Mouse (Mus musculus) MEL (cell line): ENCODE data around the gene Osbpl10.

ENCODE experiments used
- CTCF ChIP-seq, 3 experiments: IDR thresholded peaks in 2 of 3; conservative IDR thresholded peaks in 1 of 3; 2 replicates each; pipeline ENCODE4 v1.5.1; 2011 to 2012; ENCODE audit warnings: low read length in 3 of 3, low read depth in 2 of 3, mild to moderate bottlenecking in 2 of 3, improper control_type of control experiment in 1 of 3, inconsistent platforms in 1 of 3, mixed read lengths in 1 of 3, moderate library complexity in 1 of 3; ENCODE audit not compliant: control insufficient read depth in 1 of 3, insufficient read depth in 1 of 3, poor library complexity in 1 of 3, severe bottlenecking in 1 of 3
- HCFC1 ChIP-seq: IDR thresholded peaks from 2 replicates; pipeline ENCODE4 v1.6.1; 2012; ENCODE audit warnings: low read depth, mild to moderate bottlenecking, inconsistent platforms, low read length, improper control_type of control experiment, moderate library complexity
- NRF1 ChIP-seq: IDR thresholded peaks from 2 replicates; pipeline ENCODE4 v1.6.1; 2014; ENCODE audit warnings: low read depth, mild to moderate bottlenecking, inconsistent platforms, low read length, improper control_type of control experiment, moderate library complexity; ENCODE audit not compliant: poor library complexity, insufficient read depth, severe bottlenecking
- POLR2A ChIP-seq, 2 experiments: IDR thresholded peaks; 2 replicates each; pipeline ENCODE4 v1.6.1; 2011 to 2012; ENCODE audit warnings: low read length in 2 of 2, mild to moderate bottlenecking in 2 of 2, control low read depth in 1 of 2, improper control_type of control experiment in 1 of 2, low read depth in 1 of 2, moderate library complexity in 1 of 2; ENCODE audit not compliant: control insufficient read depth in 1 of 2, insufficient read depth in 1 of 2, poor library complexity in 1 of 2
- RCOR1 ChIP-seq: IDR thresholded peaks from 2 replicates; pipeline ENCODE4 v1.6.1; 2012; ENCODE audit warnings: low read depth, mild to moderate bottlenecking, inconsistent platforms, low read length, improper control_type of control experiment
- TBP ChIP-seq: IDR thresholded peaks from 2 replicates; pipeline ENCODE4 v1.8.0; 2011; ENCODE audit warnings: low read depth, low read length, improper control_type of control experiment
- UBTF ChIP-seq: IDR thresholded peaks from 2 replicates; pipeline ENCODE4 v1.6.1; 2012; ENCODE audit warnings: low read depth, mild to moderate bottlenecking, inconsistent platforms, low read length, improper control_type of control experiment, moderate library complexity, borderline replicate concordance; ENCODE audit not compliant: insufficient read depth
- ZMIZ1 ChIP-seq: IDR thresholded peaks from 2 replicates; pipeline ENCODE4 v1.6.1; 2012; ENCODE audit warnings: low read depth, mild to moderate bottlenecking, inconsistent platforms, low read length, improper control_type of control experiment, moderate library complexity

DNA sequence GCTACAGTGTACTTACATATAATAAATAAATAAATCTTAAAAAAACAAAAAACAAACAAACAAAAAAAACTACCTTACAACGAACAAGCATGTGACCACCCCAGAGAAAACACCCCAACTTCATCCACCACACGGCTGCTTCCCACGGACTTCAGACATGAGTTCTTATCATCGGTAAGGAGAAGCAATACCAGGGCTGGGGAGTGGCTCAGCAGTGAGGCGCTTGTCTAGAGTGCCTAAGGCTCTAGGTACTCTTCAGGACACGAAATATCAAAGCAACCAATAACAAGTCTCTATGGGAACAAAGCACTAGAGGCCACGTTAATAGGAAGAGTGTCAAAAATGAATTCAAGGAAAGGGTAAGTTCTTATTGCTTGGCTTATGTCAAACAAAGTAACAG lies 282.1 kb downstream of the Osbpl10 start:
- TF ChIP-seq NRF1, result no peak
- TF ChIP-seq ZMIZ1, result no peak
- TF ChIP-seq POLR2A (IDR thresholded peaks at IDR 0.05; ENCODE audit: control insufficient read depth in 1 of 2, insufficient read depth in 1 of 2, low read depth in 1 of 2, low read length in 2 of 2, poor library complexity in 1 of 2), result no peak
- no peak for TF ChIP-seq RCOR1
- no peak for TF ChIP-seq HCFC1
- TF ChIP-seq CTCF (IDR thresholded peaks at IDR 0.05 in 2 of 3, conservative IDR thresholded peaks at IDR 0.05 in 1 of 3; ENCODE audit: control insufficient read depth in 1 of 3, insufficient read depth in 1 of 3, low read depth in 2 of 3, low read length in 3 of 3, poor library complexity in 1 of 3, severe bottlenecking in 1 of 3), result no peak
- no peak for TF ChIP-seq TBP
- no peak for TF ChIP-seq UBTF
